Mouse (Mus musculus): ENCODE data around the gene Cbfa2t3. TPM values are rescaled to one million over a fixed set of nuclear protein-coding genes. Genes with fewer than 3 reads are reported as not detected.
A peak's percentile ranks its signal among the peaks of the same experiment; 100 is the strongest.
"Not testable (repeated sequence)": the region's sequence is repeated elsewhere in the genome, so short reads cannot be mapped to it uniquely, and the experiment has no call there.

Cbfa2t3 gene
- total RNA-seq, 2 experiments from 2014 or later = 11.3 to 12.0 TPM

- DNase-seq (ENCODE audit: low spot score in 2 of 2) = no peak
These were observed 58.1 kb downstream of the Cbfa2t3 start for GRCm38 (mm10) chr8:122640825-122641224.

- no peak for DNase-seq (ENCODE audit: low spot score in 2 of 2)
These were observed 59.2 kb downstream of the Cbfa2t3 start for GRCm38 (mm10) chr8:122639521-122640248.

GRCm38 (mm10) chr8:122638601-122639000 lies 60.3 kb downstream of the Cbfa2t3 start:
- DNase-seq (ENCODE audit: low spot score in 2 of 2) = no peak

- DNase-seq (ENCODE audit: low spot score in 2 of 2) = no peak
These were observed 61.7 kb downstream of the Cbfa2t3 start for GRCm38 (mm10) chr8:122637230-122637629.

- no peak for DNase-seq (ENCODE audit: low spot score in 2 of 2)
These were observed 62.1 kb downstream of the Cbfa2t3 start for GRCm38 (mm10) chr8:122636803-122637175.

GRCm38 (mm10) chr8:122635878-122636802 lies 62.8 kb downstream of the Cbfa2t3 start:
- no peak for DNase-seq (ENCODE audit: low spot score in 2 of 2)

GRCm38 (mm10) chr8:122633205-122633604 lies 65.7 kb downstream of the Cbfa2t3 start:
- no peak for DNase-seq (ENCODE audit: low spot score in 2 of 2)

- DNase-seq (ENCODE audit: low spot score in 2 of 2) = not testable (repeated sequence)
These were observed 66.8 kb downstream of the Cbfa2t3 start for GRCm38 (mm10) chr8:122632134-122632533.

GRCm38 (mm10) chr8:122630696-122631095 lies 68.2 kb downstream of the Cbfa2t3 start:
- DNase-seq (ENCODE audit: low spot score in 2 of 2) = no peak

GRCm38 (mm10) chr8:122629388-122629787 lies 69.5 kb downstream of the Cbfa2t3 start:
- no peak for DNase-seq (ENCODE audit: low spot score in 2 of 2)

GRCm38 (mm10) chr8:122626896-122627295 lies 72.0 kb downstream of the Cbfa2t3 start:
- DNase-seq (ENCODE audit: low spot score in 2 of 2) = no peak

GRCm38 (mm10) chr8:122625811-122626210 lies 73.1 kb downstream of the Cbfa2t3 start:
- no peak for DNase-seq (ENCODE audit: low spot score in 2 of 2)

GRCm38 (mm10) chr8:122624653-122625052 lies 74.3 kb downstream of the Cbfa2t3 start:
- DNase-seq (ENCODE audit: low spot score in 2 of 2) = no peak

GRCm38 (mm10) chr8:122623844-122624642 lies 74.9 kb downstream of the Cbfa2t3 start:
- DNase-seq (ENCODE audit: low spot score in 2 of 2) = no peak

GRCm38 (mm10) chr8:122622727-122623126 lies 76.2 kb downstream of the Cbfa2t3 start, which contains the start of gene Pabpn1l:
Pabpn1l (minus strand) TSS chr8:122622739.
- DNase-seq (ENCODE audit: low spot score in 2 of 2) = no peak

GRCm38 (mm10) chr8:122620446-122620845 lies 78.5 kb downstream of the Cbfa2t3 start:
- no peak for DNase-seq (ENCODE audit: low spot score in 2 of 2)

GRCm38 (mm10) chr8:122618660-122619378 lies 80.1 kb downstream of the Cbfa2t3 start:
- no peak for DNase-seq (ENCODE audit: low spot score in 2 of 2)

- DNase-seq (ENCODE audit: low spot score in 2 of 2) = peak; percentile 64 to 69
These were observed 80.9 kb downstream of the Cbfa2t3 start for GRCm38 (mm10) chr8:122617947-122618546.

- DNase-seq (ENCODE audit: low spot score in 2 of 2) = no peak
These were observed 82.6 kb downstream of the Cbfa2t3 start for GRCm38 (mm10) chr8:122616181-122616905.

Measured in adrenal gland, postnatal 4 days (tissue).